ENCODE assay signal across 12 mouse cellular contexts in the genomic region with DNA sequence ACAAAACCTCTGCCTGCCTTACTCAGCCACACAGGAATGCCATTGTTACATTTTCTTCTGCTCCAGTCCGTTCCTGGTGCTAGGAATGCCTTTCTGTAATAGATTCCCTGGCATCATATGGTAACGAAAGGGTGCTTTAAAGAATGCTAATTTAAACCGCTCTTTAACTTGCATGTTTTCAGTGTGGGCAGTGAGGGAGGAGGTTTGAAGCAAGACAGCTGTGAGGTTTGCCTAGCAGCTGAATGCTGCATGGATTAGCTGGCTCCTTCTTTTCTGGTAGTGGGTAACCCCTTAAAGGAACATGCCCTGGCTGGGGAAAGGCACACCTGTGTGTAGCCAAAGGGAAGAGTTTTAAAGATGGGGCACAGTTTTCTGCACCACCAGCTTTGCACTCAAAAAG.
DNase-seq lines count a peak whose midpoint lies in the region; ATAC-seq lines count a peak whose summit lies in the region.
"Had no signal": no experiment of that assay in that cellular context is flagged by ENCODE, and none has a peak within 500 bp of the region (broad histone marks: within the 10 kb centered on the region; RNA-seq: fewer than 3 reads in every experiment).

No protein-coding gene starts in this region.

- 0 out of 2 replicates have a peak, but pooled peaks have one; percentile 25 for ATAC-seq in hindbrain, embryonic 11.5 days (ENCODE audit: low FRiP score)
- no peak for ATAC-seq in hindbrain, embryonic 16.5 days
- peak; percentile 83 for ATAC-seq in forebrain, embryonic 15.5 days (replicated peaks)
- ATAC-seq in stomach, embryonic 15.5 days (ENCODE audit: insufficient read depth, low FRiP score, low read depth): no peak
- ATAC-seq: intestine, embryonic 16.5 days had no signal

- DNase-seq in hindbrain, embryonic 11.5 days (ENCODE audit: low spot score): no peak
- DNase-seq in right cerebral cortex, adult 18-20 months: peak; percentile 9
- DNase-seq in right cerebral cortex, postnatal 4 days: no peak
- DNase-seq in adrenal gland, postnatal 4 days (ENCODE audit: low spot score in 2 of 2): no peak
- no peak for DNase-seq in liver
- DNase-seq: cerebellum, adult 8-10 months had no signal

- no peak overlapping the region for H3K9ac ChIP-seq in hindbrain, embryonic 11.5 days (ENCODE audit: low read depth, low read length)
- no peak overlapping the region for H3K9ac ChIP-seq in hindbrain, embryonic 16.5 days (ENCODE audit: low read depth, low read length)
- no peak overlapping the region for H3K9ac ChIP-seq in forebrain, embryonic 15.5 days (replicated peaks)
- H3K9ac ChIP-seq in stomach, embryonic 15.5 days: no peak overlapping the region

- WGBS in hindbrain, embryonic 11.5 days: 21% methylated on average over 3 of the region's 3 CpGs
- 28% methylated on average over 3 of the region's 3 CpGs for WGBS in hindbrain, embryonic 16.5 days
- WGBS in forebrain, embryonic 15.5 days: 3% methylated on average over 3 of the region's 3 CpGs
- 11% methylated on average over 3 of the region's 3 CpGs for WGBS in stomach, embryonic 15.5 days

- no peaks in the 10 kb centered on the region for H3K27me3 ChIP-seq in hindbrain, embryonic 11.5 days (ENCODE audit: control insufficient read depth, insufficient read depth, low read length)
- no peaks in the 10 kb centered on the region for H3K27me3 ChIP-seq in hindbrain, embryonic 16.5 days (replicated peaks; ENCODE audit: control insufficient read depth, insufficient read depth, low read length)
- no peaks in the 10 kb centered on the region for H3K27me3 ChIP-seq in forebrain, embryonic 15.5 days
- no peaks in the 10 kb centered on the region for H3K27me3 ChIP-seq in stomach, embryonic 15.5 days (replicated peaks)

- H3K27ac ChIP-seq in hindbrain, embryonic 11.5 days (ENCODE audit: low read depth, low read length): no peak overlapping the region
- no peak overlapping the region for H3K27ac ChIP-seq in hindbrain, embryonic 16.5 days (ENCODE audit: low read depth, low read length)
- no peak overlapping the region for H3K27ac ChIP-seq in forebrain, embryonic 15.5 days (replicated peaks)
- peak overlapping the region; percentile 40; the same call in 1 of the 2 replicates for H3K27ac ChIP-seq in stomach, embryonic 15.5 days
- H3K27ac ChIP-seq: left cerebral cortex, adult 2 months; macrophage had no signal

- no peak overlapping the region for H3K4me2 ChIP-seq in hindbrain, embryonic 11.5 days (replicated peaks; ENCODE audit: low read depth, low read length)
- H3K4me2 ChIP-seq in hindbrain, embryonic 16.5 days (ENCODE audit: low read length): no peak overlapping the region
- no peak overlapping the region for H3K4me2 ChIP-seq in forebrain, embryonic 15.5 days (replicated peaks)
- H3K4me2 ChIP-seq in stomach, embryonic 15.5 days: no peak overlapping the region

- no peaks in the 10 kb centered on the region for H3K36me3 ChIP-seq in hindbrain, embryonic 11.5 days (ENCODE audit: control insufficient read depth, insufficient read depth, low read length)
- no peaks in the 10 kb centered on the region for H3K36me3 ChIP-seq in hindbrain, embryonic 16.5 days (ENCODE audit: control insufficient read depth, insufficient read depth, low read length)
- H3K36me3 ChIP-seq in forebrain, embryonic 15.5 days: no peaks in the 10 kb centered on the region
- H3K36me3 ChIP-seq in stomach, embryonic 15.5 days: no peaks in the 10 kb centered on the region

- H3K4me1 ChIP-seq in hindbrain, embryonic 11.5 days (replicated peaks; ENCODE audit: control insufficient read depth, insufficient read depth, low read length): no peaks in the 10 kb centered on the region
- H3K4me1 ChIP-seq in hindbrain, embryonic 16.5 days (ENCODE audit: control insufficient read depth, insufficient read depth, low read depth, low read length): no peaks in the 10 kb centered on the region; the same call in 1 of the 2 replicates
- peaks cover 8% of the 10 kb centered on the region; the same call in 1 of the 2 replicates for H3K4me1 ChIP-seq in forebrain, embryonic 15.5 days
- H3K4me1 ChIP-seq in stomach, embryonic 15.5 days: peaks cover 7% of the 10 kb centered on the region; the same call in 1 of the 2 replicates

- H3K4me3 ChIP-seq in hindbrain, embryonic 11.5 days (ENCODE audit: low read depth, low read length): no peak overlapping the region
- no peak overlapping the region for H3K4me3 ChIP-seq in hindbrain, embryonic 16.5 days (ENCODE audit: low read length)
- H3K4me3 ChIP-seq in forebrain, embryonic 15.5 days: no peak overlapping the region
- H3K4me3 ChIP-seq in stomach, embryonic 15.5 days (replicated peaks): no peak overlapping the region
- H3K4me3 ChIP-seq: left cerebral cortex, adult 2 months had no signal

- H3K9me3 ChIP-seq in hindbrain, embryonic 11.5 days (ENCODE audit: control insufficient read depth, low read length): no peaks in the 10 kb centered on the region
- no peaks in the 10 kb centered on the region for H3K9me3 ChIP-seq in hindbrain, embryonic 16.5 days (ENCODE audit: control insufficient read depth, low read length)
- no peaks in the 10 kb centered on the region for H3K9me3 ChIP-seq in forebrain, embryonic 15.5 days
- H3K9me3 ChIP-seq in stomach, embryonic 15.5 days: no peaks in the 10 kb centered on the region

Comparison
In these comparisons a context has a peak if more than half of its experiments do, and no peak if none do; other contexts are left out.
1. ATAC-seq: peak in hindbrain, embryonic 11.5 days (single experiment) and forebrain, embryonic 15.5 days (single experiment); none in hindbrain, embryonic 16.5 days (single experiment) and stomach, embryonic 15.5 days (single experiment).